Mouse (Mus musculus) myocyte (in vitro differentiated cells): ENCODE measurements around the gene Stac3.
A peak's percentile ranks its signal among the peaks of the same experiment; 100 is the strongest.

Experiments
- MAX ChIP-seq: IDR thresholded peaks from one replicate; pipeline ENCODE4 v1.6.1; 2011; ENCODE audit warnings: low read depth, mild to moderate bottlenecking, control low read depth
- MYOD1 ChIP-seq, 3 experiments: IDR thresholded peaks; one replicate each; pipeline ENCODE4 v1.6.1; 2011; ENCODE audit warnings: control low read depth in 2 of 3, low read depth in 2 of 3, mild to moderate bottlenecking in 2 of 3, moderate library complexity in 1 of 3; ENCODE audit not compliant: insufficient read length in 2 of 3, control insufficient read depth in 1 of 3
- MYOG ChIP-seq, 3 experiments: IDR thresholded peaks; one replicate each; pipeline ENCODE4 v1.6.1; 2011; ENCODE audit warnings: control low read depth in 2 of 3, low read depth in 2 of 3, mild to moderate bottlenecking in 2 of 3; ENCODE audit not compliant: insufficient read length in 2 of 3, control insufficient read depth in 1 of 3, insufficient read depth in 1 of 3
- POLR2A ChIP-seq: IDR thresholded peaks from one replicate; pipeline ENCODE4 v1.6.1; 2011; ENCODE audit warnings: low read depth, mild to moderate bottlenecking, control low read depth, moderate library complexity; ENCODE audit not compliant: insufficient read length
- POLR2AphosphoS2 ChIP-seq: IDR thresholded peaks from one replicate; pipeline ENCODE4 v1.6.1; 2011; ENCODE audit warnings: low read depth, control low read depth; ENCODE audit not compliant: insufficient read length
- TCF12 ChIP-seq: IDR thresholded peaks from one replicate; pipeline ENCODE4 v1.6.1; 2011; ENCODE audit warnings: mild to moderate bottlenecking, control low read depth; ENCODE audit not compliant: poor library complexity, insufficient read depth, severe bottlenecking
- TCF3 ChIP-seq: IDR thresholded peaks from one replicate; pipeline ENCODE4 v1.6.1; 2011; ENCODE audit warnings: low read depth, control low read depth; ENCODE audit not compliant: insufficient read length
- USF1 ChIP-seq: IDR thresholded peaks from one replicate; pipeline ENCODE4 v1.6.1; 2011; ENCODE audit warnings: low read depth, mild to moderate bottlenecking, control low read depth, moderate library complexity

- TF ChIP-seq POLR2AphosphoS2 (peak; percentile 80), MYOD1 (IDR thresholded peaks at IDR 0.05; ENCODE audit: control insufficient read depth in 1 of 3, insufficient read length in 2 of 3, low read depth in 2 of 3) (no peak), USF1 (no peak), POLR2A (peak; percentile 57), TCF3 (no peak), TCF12 (no peak), MAX (no peak), MYOG (IDR thresholded peaks at IDR 0.05; ENCODE audit: control insufficient read depth in 1 of 3, insufficient read depth in 1 of 3, insufficient read length in 2 of 3, low read depth in 2 of 3) (no peak)
Observed at GRCm38 (mm10) chr10:127516576-127517260, 15.2 kb downstream of the Stac3 start.
